Mouse (Mus musculus): ENCODE measurements at regions not wholly inside any gene's neighbourhood (a gene's known extent, or its start where the extent isn't known, plus 50 kb on each side); places are given as distances from the start of the nearest gene placed in this dataset.

GRCm38 (mm10) chr5:107035376-107035775 is 71.3 kb downstream of the Cdc7 start:
- DNase-seq (ENCODE audit: low spot score): no peak

GRCm38 (mm10) chr5:107035782-107036181 is 71.7 kb downstream of the Cdc7 start:
- DNase-seq (ENCODE audit: low spot score): no peak

- DNase-seq (ENCODE audit: low spot score): no peak
Observed at GRCm38 (mm10) chr5:107036475-107036874, 72.4 kb downstream of the Cdc7 start.

- no peak for DNase-seq (ENCODE audit: low spot score)
Observed at GRCm38 (mm10) chr5:107037087-107037486, 73.0 kb downstream of the Cdc7 start.

GRCm38 (mm10) chr5:107039340-107039739 is 75.2 kb downstream of the Cdc7 start:
- no peak for DNase-seq (ENCODE audit: low spot score)

- no peak for DNase-seq (ENCODE audit: low spot score)
Observed at GRCm38 (mm10) chr5:107039956-107040355, 75.8 kb downstream of the Cdc7 start.

GRCm38 (mm10) chr5:107040489-107040888 is 76.4 kb downstream of the Cdc7 start:
- no peak for DNase-seq (ENCODE audit: low spot score)

GRCm38 (mm10) chr5:107045163-107045562 is 81.0 kb downstream of the Cdc7 start:
- DNase-seq (ENCODE audit: low spot score): no peak

GRCm38 (mm10) chr5:107046501-107046931 is 82.4 kb downstream of the Cdc7 start:
- DNase-seq (ENCODE audit: low spot score): peak; percentile 38

- no peak for DNase-seq (ENCODE audit: low spot score)
Observed at GRCm38 (mm10) chr5:107048607-107049006, 84.5 kb downstream of the Cdc7 start.

GRCm38 (mm10) chr5:107050076-107050475 is 86.0 kb downstream of the Cdc7 start:
- no peak for DNase-seq (ENCODE audit: low spot score)

GRCm38 (mm10) chr5:107051868-107052267 is 87.7 kb downstream of the Cdc7 start:
- DNase-seq (ENCODE audit: low spot score): peak; percentile 71

GRCm38 (mm10) chr5:107054900-107055452 is 90.9 kb downstream of the Cdc7 start:
- DNase-seq (ENCODE audit: low spot score): peak; percentile 31

GRCm38 (mm10) chr5:107055455-107055854 is 91.3 kb downstream of the Cdc7 start:
- no peak for DNase-seq (ENCODE audit: low spot score)

Measured in urinary bladder, postnatal 14 days (tissue).